Mouse (Mus musculus) right cerebral cortex, postnatal 25 days (tissue): Measurements from ENCODE around the gene Cish.

Experiments
- DNase-seq: peaks from one replicate; pipeline ENCODE4 v3.0.0; 2022

Gene Cish

GRCm38 (mm10) chr9:107296016-107296040 lies at the start of gene Cish:
Gene Cish (plus strand): TSS chr9:107296026.
- no peak for DNase-seq

- DNase-seq: no peak
Measured at GRCm38 (mm10) chr9:107246170-107246569, 49.7 kb upstream of the Cish start.

- DNase-seq: peak; percentile 58
Measured at GRCm38 (mm10) chr9:107249154-107249553, 46.7 kb upstream of the Cish start.

GRCm38 (mm10) chr9:107250416-107251337 lies 45.1 kb upstream of the Cish start:
- peak; percentile 63 for DNase-seq

GRCm38 (mm10) chr9:107252164-107252563 lies 43.7 kb upstream of the Cish start:
- DNase-seq: peak; percentile 73

- DNase-seq: peak; percentile 85
Measured at GRCm38 (mm10) chr9:107254476-107254875, 41.4 kb upstream of the Cish start.

- no peak for DNase-seq
Measured at GRCm38 (mm10) chr9:107254925-107255324, 40.9 kb upstream of the Cish start.

- DNase-seq: no peak
Measured at GRCm38 (mm10) chr9:107255596-107255995, 40.2 kb upstream of the Cish start.

GRCm38 (mm10) chr9:107259571-107259970 lies 36.3 kb upstream of the Cish start:
- peak; percentile 72 for DNase-seq

GRCm38 (mm10) chr9:107260429-107260828 lies 35.4 kb upstream of the Cish start:
- DNase-seq: no peak

GRCm38 (mm10) chr9:107260836-107261235 lies 35.0 kb upstream of the Cish start:
- DNase-seq: no peak

- DNase-seq: no peak
Measured at GRCm38 (mm10) chr9:107261792-107262191, 34.0 kb upstream of the Cish start.

GRCm38 (mm10) chr9:107262375-107262774 lies 33.5 kb upstream of the Cish start:
- DNase-seq: no peak

GRCm38 (mm10) chr9:107263912-107264311 lies 31.9 kb upstream of the Cish start:
- no peak for DNase-seq

GRCm38 (mm10) chr9:107264731-107265130 lies 31.1 kb upstream of the Cish start:
- DNase-seq: no peak

GRCm38 (mm10) chr9:107267028-107267427 lies 28.8 kb upstream of the Cish start:
- no peak for DNase-seq

- no peak for DNase-seq
Measured at GRCm38 (mm10) chr9:107267721-107268402, 28.0 kb upstream of the Cish start.

GRCm38 (mm10) chr9:107269772-107270171 lies 26.1 kb upstream of the Cish start:
- DNase-seq: no peak

- DNase-seq: no peak
Measured at GRCm38 (mm10) chr9:107271177-107271938, 24.5 kb upstream of the Cish start.

GRCm38 (mm10) chr9:107272284-107272683 lies 23.5 kb upstream of the Cish start:
- DNase-seq: no peak

GRCm38 (mm10) chr9:107273184-107273583 lies 22.6 kb upstream of the Cish start:
- no peak for DNase-seq

- no peak for DNase-seq
Measured at GRCm38 (mm10) chr9:107274751-107275150, 21.1 kb upstream of the Cish start.

- DNase-seq: no peak
Measured at GRCm38 (mm10) chr9:107275710-107276109, 20.1 kb upstream of the Cish start.

- no peak for DNase-seq
Measured at GRCm38 (mm10) chr9:107277603-107278002, 18.2 kb upstream of the Cish start.
